Mouse (Mus musculus) hindbrain, embryonic 12.5 days (tissue): ENCODE results near the gene Fam131b. TPM values are rescaled to one million over a fixed set of nuclear protein-coding genes. Genes with fewer than 3 reads are reported as not detected.

Experiments used
- polyA plus RNA-seq: library from polyadenylated mRNA; unstranded; fragments of >200 nt; fragmentation: Nextera tagmentation; extraction: Ambion mirVana; gene quantifications from 2 replicates; pipeline ENCODE4 v1.2.1, GENCODE M21; 2016

Fam131b gene
- polyA plus RNA-seq, 1 experiment from 2014 or later = 4.9 TPM

Other genes with a start within 250 kb of the Fam131b start
- not detected in 2 replicates for gene Tas2r139, start 183.7 kb downstream of the Fam131b start, polyA plus RNA-seq
- gene Tas2r144, start 109.3 kb downstream of the Fam131b start, polyA plus RNA-seq = not detected in 2 replicates
- 16.2 and 18.8 TPM in 2 replicates for gene Gstk1, start 78.7 kb downstream of the Fam131b start, polyA plus RNA-seq
- gene Tmem139, start 62.7 kb downstream of the Fam131b start, polyA plus RNA-seq = 0.81 and 1.4 TPM in 2 replicates
- gene Casp2, start 59.7 kb downstream of the Fam131b start, polyA plus RNA-seq = 61.4 and 63.5 TPM in 2 replicates
- 1.4 and 1.7 TPM in 2 replicates for gene Clcn1, start 38.0 kb downstream of the Fam131b start, polyA plus RNA-seq
- 71.4 and 82.5 TPM in 2 replicates for gene Zyx, start 25.0 kb upstream of the Fam131b start, polyA plus RNA-seq
- gene Epha1, start 48.6 kb upstream of the Fam131b start, polyA plus RNA-seq = 1.9 and 2.4 TPM in 2 replicates
- gene Tas2r143, start 75.6 kb upstream of the Fam131b start, polyA plus RNA-seq = not detected in 2 replicates
- not detected in 2 replicates for gene Tas2r135, start 80.8 kb upstream of the Fam131b start, polyA plus RNA-seq
- not detected in 2 replicates for gene Tas2r126, start 109.9 kb upstream of the Fam131b start, polyA plus RNA-seq
- not detected in 2 replicates for gene Olfr458, start 140.6 kb upstream of the Fam131b start, polyA plus RNA-seq
- gene Olfr457, start 151.7 kb upstream of the Fam131b start, polyA plus RNA-seq = not detected in 2 replicates
- not detected in 2 replicates for gene Olfr456, start 162.6 kb upstream of the Fam131b start, polyA plus RNA-seq
- gene Olfr455, start 222.9 kb upstream of the Fam131b start, polyA plus RNA-seq = not detected in 2 replicates